Mouse (Mus musculus) lung, postnatal 10 days (tissue): ENCODE results near the gene Camsap2.
A peak's percentile ranks its signal among the peaks of the same experiment; 100 is the strongest.

ENCODE experiments used
- DNase-seq: peaks from one replicate; pipeline ENCODE4 v3.0.0; 2021

Gene Camsap2

DNA sequence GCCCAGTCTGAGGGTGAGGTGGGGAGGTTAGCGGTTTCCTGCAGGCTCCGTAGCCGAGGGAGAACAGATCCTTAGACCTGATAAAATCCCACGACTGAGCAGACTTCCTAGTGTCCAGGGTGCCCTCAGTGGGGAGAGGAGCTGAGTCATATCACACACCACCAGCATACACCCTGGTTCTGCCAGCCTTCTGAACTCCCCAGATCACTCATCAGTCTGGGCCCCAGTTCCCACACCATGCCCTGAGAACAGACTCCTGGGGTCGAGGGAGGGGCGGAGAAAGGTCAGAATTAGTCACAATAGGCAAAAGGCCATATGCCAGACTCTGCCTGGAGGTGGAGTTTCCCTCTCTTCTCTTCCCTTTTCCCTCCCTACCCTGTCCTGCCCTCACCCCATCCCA, 90.7 kb downstream of the Camsap2 start:
- no peak for DNase-seq

DNA sequence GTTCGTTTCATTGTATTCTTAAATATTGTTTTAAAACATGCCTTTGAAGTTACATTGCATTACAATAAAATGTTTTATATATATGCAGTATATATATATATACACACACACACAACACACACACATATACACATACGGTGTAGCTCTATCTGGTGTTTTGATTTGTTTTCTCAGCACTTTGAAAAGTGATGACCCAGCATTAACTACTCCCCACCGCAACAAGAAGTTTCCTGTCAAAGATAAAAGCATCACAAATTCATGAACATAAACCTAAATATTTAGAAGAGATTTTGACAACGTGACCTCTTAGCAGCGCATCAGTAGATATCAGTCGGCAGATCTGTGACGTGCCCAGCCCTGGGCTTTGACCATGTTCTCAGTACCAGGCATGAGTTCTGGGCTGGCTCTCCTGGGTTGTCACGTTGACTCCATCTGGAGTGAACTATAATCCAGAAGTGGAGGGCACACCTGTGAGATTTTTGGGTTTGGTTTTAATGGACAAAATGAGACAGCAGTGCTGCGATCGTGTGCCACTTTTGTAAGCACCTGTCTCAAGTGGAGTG, 91.3 kb downstream of the Camsap2 start:
- DNase-seq, result no peak

GRCm38 (mm10) chr1:136253472-136253871, 92.4 kb downstream of the Camsap2 start:
- no peak for DNase-seq

DNA sequence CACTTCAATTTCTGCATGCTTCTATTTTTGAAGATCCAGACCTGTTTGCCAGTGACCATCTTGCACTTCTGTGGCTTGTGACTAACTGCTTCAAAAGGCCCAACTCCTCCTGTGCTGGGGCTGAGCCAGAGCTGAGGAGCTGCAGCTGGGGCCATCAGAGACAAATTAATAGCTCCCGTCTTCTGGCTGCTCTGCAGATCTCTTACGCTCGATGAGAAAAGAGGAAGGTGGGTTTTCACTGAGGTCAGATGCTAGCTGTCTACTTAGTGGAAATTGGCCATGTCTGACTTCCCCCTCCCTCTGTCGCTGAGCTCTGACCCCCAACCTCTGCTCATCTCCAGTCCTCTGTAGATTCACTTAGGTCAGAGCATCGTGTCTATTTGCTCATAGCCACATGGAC, 96.2 kb downstream of the Camsap2 start:
- DNase-seq, result no peak

- no peak for DNase-seq
Measured at GRCm38 (mm10) chr1:136247393-136247792, 98.5 kb downstream of the Camsap2 start.

DNA sequence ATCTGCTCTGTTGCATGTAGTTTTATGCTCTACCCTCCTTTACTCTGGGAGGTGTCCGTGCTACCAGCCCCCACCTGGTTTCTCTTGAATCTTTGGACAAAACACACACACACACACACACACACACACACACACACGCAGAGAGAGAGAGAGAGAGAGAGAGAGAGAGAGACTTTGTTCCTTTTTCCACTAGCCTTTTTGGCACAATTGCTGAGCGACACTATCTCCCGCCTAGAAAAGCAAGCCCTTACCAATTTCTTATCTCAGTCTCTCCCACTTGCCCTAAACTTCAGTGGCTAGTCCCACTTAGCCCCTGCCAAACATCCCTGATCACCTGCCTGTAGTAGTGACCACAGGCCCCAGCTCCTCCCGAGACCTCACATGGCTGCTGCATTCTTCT, 101.4 kb downstream of the Camsap2 start:
- DNase-seq, result no peak

GRCm38 (mm10) chr1:136241801-136242200, 104.1 kb downstream of the Camsap2 start:
- DNase-seq, result no peak

- DNase-seq, result no peak
Measured at GRCm38 (mm10) chr1:136238495-136238894, 107.4 kb downstream of the Camsap2 start.

- no peak for DNase-seq
Measured at GRCm38 (mm10) chr1:136234595-136235092, 111.3 kb downstream of the Camsap2 start.

GRCm38 (mm10) chr1:136233892-136234594, 111.9 kb downstream of the Camsap2 start, which contains the start of gene Inava:
TSS of gene Inava (minus strand) at chr1:136234264.
- DNase-seq, result peak; percentile 51

GRCm38 (mm10) chr1:136232986-136233790, 112.7 kb downstream of the Camsap2 start:
- DNase-seq, result no peak

DNA sequence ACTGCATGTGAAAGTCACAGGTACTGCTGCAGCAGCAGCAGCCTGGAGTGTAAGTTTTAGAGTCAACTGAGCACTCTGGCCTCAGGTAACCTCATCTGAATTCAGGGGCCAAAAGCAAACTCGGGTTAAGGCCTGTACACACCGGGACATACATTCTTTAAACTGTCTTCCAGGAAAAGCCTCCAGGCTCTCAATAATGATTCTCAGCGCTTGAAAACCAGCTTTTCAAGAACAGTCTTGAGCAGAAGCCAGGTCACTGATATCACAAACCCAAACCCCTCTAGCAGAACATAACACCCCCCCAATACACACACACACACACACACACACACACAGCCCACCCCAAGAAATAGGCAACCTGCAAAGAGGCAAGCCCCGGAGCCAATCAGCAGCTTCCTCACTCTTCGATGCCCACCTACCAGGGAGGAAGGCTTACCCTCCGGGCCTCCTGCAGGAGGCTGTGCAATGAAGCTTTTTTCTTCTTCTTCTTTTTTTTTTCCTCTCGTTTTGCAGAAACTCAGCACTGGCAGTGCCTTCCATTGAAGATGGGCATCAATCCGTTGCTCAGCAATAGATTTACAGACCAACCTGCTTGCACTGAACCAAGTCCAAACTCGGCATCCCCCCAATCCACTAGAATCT, 113.5 kb downstream of the Camsap2 start:
- DNase-seq, result no peak

GRCm38 (mm10) chr1:136231596-136231995, 114.3 kb downstream of the Camsap2 start:
- peak; percentile 29 for DNase-seq

DNA sequence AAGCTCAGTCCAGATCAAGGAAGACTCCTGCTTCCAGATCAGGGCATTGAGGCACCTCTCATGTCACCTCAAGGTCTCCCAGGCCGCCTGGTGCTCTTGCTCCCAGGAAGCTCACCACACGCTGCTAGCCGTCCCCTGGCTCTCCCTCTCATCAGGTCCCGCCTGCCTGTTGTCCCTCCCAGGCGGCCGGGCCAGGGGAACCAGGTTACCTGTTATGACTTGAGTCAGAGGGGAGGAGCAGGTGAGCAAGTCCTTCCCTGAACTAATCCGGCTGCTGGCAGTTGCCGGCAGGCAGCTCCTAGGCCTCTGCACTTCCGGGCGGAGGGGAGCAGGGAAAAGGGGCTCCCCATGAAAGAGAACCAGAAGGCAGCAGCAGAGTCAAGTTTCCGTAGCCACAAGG, 115.7 kb downstream of the Camsap2 start:
- peak; percentile 63 for DNase-seq

DNA sequence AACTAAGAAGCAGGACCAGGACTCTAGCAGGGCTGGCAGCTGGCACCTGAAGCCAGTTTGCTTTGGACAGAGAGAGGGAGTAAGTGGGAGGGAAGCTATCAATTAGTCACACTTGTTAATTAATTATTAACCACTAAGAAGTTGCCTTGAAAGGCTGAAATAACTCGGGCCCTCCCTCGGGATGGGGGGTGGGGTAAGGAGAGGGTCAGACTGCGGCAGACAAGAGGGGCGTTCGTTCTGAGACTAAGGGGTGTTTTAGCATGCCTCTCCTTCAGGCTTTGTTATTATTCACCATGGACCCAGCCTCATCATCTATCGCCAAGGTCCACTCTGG, 116.9 kb downstream of the Camsap2 start:
- DNase-seq, result no peak

GRCm38 (mm10) chr1:136228328-136229039, 117.4 kb downstream of the Camsap2 start:
- peak; percentile 43 for DNase-seq

DNA sequence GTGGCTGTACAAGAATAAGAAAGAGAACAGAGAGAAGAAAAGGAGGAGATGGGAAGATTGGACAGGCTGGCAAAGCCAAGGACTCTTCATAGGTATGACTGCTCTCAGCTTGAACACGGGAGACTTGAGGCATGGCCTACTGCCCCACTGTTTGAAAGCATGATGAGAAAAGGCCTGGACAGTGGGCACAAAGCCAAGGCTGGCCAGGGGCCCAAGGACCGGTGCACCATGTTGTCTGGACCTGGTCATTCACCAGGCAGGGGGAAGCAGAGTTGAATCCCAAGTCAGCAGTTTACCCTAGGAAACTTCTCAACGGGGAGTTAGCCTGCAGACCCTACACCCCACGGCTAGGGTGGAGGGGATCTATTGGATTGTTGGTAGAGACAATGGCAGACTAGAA, 118.0 kb downstream of the Camsap2 start:
- DNase-seq, result peak; percentile 39

DNA sequence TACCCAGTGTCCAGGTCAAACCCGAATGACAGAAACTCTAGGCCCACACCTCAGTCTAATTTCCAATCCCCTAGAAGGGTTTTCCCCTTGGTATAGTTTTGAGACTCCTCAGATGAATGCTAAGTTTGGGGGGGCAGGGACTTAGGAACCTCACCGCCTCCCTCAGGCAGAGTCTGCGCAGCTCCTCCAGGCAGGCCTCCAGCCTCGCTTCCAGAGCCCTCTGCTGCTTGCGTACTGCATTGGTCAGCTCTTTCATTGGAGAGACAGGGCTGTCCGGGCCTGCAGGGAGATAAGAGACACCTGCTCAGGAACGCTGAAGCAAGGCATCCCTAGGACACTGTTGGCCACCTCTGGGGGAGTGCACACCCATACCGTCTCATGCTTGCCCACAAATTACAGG, 119.3 kb downstream of the Camsap2 start:
- DNase-seq, result no peak

GRCm38 (mm10) chr1:136225846-136226245, 120.1 kb downstream of the Camsap2 start:
- no peak for DNase-seq

GRCm38 (mm10) chr1:136223758-136224342, 122.1 kb downstream of the Camsap2 start:
- DNase-seq, result no peak

- no peak for DNase-seq
Measured at GRCm38 (mm10) chr1:136222386-136222785, 123.5 kb downstream of the Camsap2 start.
